Mouse (Mus musculus) small intestine, adult 2 months (tissue): ENCODE measurements around the gene Fermt3.

Experiments used
- CTCF ChIP-seq: fragments of 200-500 bp; IDR thresholded peaks from 2 replicates; pipeline ENCODE4 v1.5.1; 2012; ENCODE audit warnings: low read depth, mild to moderate bottlenecking, control low read depth, inconsistent platforms, low read length, moderate library complexity, mixed read lengths; ENCODE audit not compliant: insufficient replicate concordance, insufficient read length; ENCODE audit errors: extremely low read depth
- POLR2A ChIP-seq: fragments of 200-500 bp; IDR thresholded peaks from 2 replicates; pipeline ENCODE4 v1.6.1; 2012; ENCODE audit warnings: low read depth, mild to moderate bottlenecking, control low read depth, inconsistent platforms, low read length, moderate library complexity

DNA sequence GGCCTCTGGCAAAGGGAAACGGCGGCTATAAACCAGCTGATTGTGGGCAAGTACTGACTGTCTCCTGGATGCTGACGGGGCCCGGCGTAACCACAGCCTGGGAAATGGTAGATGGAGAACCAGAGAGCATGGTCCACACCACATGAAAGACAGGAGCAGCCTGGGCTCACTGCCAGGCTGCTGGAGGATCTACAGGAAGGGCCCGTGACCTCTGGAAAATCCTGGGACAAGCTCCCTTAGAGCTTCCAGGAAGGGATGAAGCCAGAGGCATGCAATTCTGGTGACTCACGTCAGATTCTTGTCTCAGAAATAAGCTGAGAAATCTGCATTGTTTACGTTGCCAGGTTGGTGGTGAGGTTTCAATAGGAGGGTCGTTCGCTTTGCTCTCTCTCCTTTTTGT is 35.5 kb upstream of the Fermt3 start:
- TF ChIP-seq POLR2A (no peak), CTCF (no peak)
